Mouse (Mus musculus) forebrain, postnatal 0 days (tissue): Measurements from ENCODE around the gene Map10. TPM values are rescaled to one million over a fixed set of nuclear protein-coding genes. Genes with fewer than 3 reads are reported as not detected.

ENCODE experiments used
- ATAC-seq: fragments of 200-750 bp; cut with Nextera tagmentation; 2 replicates; pipeline ENCODE4 v1.8.0; 2017; ENCODE audit warnings: mild to moderate bottlenecking, moderate library complexity
- DNase-seq: peaks from one replicate; pipeline ENCODE4 v3.0.0-alpha.2; 2015
- H3K27ac ChIP-seq: fragments of 300-500 bp; sonication (generic); 2 replicates; pipeline ENCODE4 v1.5.1; 2014; ENCODE audit warnings: low read depth, mild to moderate bottlenecking, antibody characterized with exemption, low read length, moderate library complexity, mixed read lengths
- H3K27me3 ChIP-seq: fragments of 300-500 bp; sonication (generic); 2 replicates; pipeline ENCODE4 v1.6.1; 2014; ENCODE audit warnings: mild to moderate bottlenecking, low read length, mixed read lengths; ENCODE audit not compliant: insufficient read depth
- H3K36me3 ChIP-seq: fragments of 300-500 bp; sonication (generic); 2 replicates; pipeline ENCODE4 v1.6.1; 2014; ENCODE audit warnings: mild to moderate bottlenecking, moderate library complexity; ENCODE audit not compliant: insufficient read depth
- H3K4me1 ChIP-seq: fragments of 300-500 bp; sonication (generic); 2 replicates; pipeline ENCODE4 v1.6.1; 2014; ENCODE audit warnings: antibody characterized with exemption; ENCODE audit not compliant: insufficient read depth
- H3K4me2 ChIP-seq: fragments of 300-500 bp; sonication (generic); 2 replicates; pipeline ENCODE4 v1.6.1; 2014; ENCODE audit warnings: low read depth, mild to moderate bottlenecking, moderate library complexity
- H3K4me3 ChIP-seq: fragments of 300-500 bp; sonication (generic); 2 replicates; pipeline ENCODE4 v1.5.1; 2014; ENCODE audit warnings: low read depth, low read length, mixed read lengths
- H3K9ac ChIP-seq: fragments of 300-500 bp; sonication (generic); 2 replicates; pipeline ENCODE4 v1.6.1; 2014; ENCODE audit warnings: mild to moderate bottlenecking
- H3K9me3 ChIP-seq: fragments of 300-500 bp; sonication (generic); 2 replicates; pipeline ENCODE4 v1.6.1; 2016; ENCODE audit warnings: low read length
- CTCF ChIP-seq: sonication (generic); IDR thresholded peaks from 2 replicates; pipeline ENCODE4 v1.5.1; 2016; ENCODE audit warnings: antibody characterized with exemption, control low read depth, low read depth
- WGBS: fragments of 180-500 bp; shearing (Covaris S2); extraction: QIAGEN DNeasy Blood & Tissue Kit; methylation state at CpG from one replicate; pipeline ENCODE4 v1.1.7; 2014; 5-methylcytosine and 5-hydroxymethylcytosine counted together
- polyA plus RNA-seq: library from polyadenylated mRNA; unstranded; fragments of >200 nt; fragmentation: Nextera tagmentation; extraction: Ambion mirVana; gene quantifications from 2 replicates; pipeline ENCODE4 v1.2.1, GENCODE M21; 2015
- total RNA-seq: library from RNA; depleted of rRNA; stranded (reverse); fragments of >200 nt; gene quantifications from 2 replicates; pipeline ENCODE4 v1.2.3, GENCODE M21; 2014

The Map10 gene
- total and polyA plus RNA-seq, 2 experiments from 2014 or later = 7.6 to 13.5 TPM

DNA sequence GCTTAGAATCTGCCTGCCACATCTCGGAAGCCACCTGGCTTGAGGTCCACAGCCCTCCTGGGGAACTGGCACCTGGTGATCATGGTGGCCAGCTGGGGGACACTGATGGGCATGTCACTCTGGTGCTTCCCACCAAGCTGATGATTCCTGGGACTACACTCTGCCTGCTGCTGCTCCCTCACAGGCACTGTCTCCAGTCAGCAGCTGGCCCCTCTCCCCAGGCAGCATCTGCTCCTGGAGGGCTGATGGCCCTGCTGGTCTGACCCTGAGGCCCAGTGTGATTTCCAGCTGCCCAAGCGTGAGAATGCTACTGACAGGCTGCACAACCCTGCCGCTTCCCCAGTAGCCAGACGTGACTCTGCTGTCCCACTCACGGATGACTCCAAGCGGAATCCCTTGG is 9.2 kb upstream of the Map10 start:
- Histone ChIP-seq H3K9me3 (no peaks in the 10 kb centered on the region), H3K4me3 (no peak overlapping the region), H3K36me3 (no peaks in the 10 kb centered on the region), H3K27me3 (no peaks in the 10 kb centered on the region), H3K27ac (no peak overlapping the region), H3K9ac (no peak overlapping the region), H3K4me1 (no peaks in the 10 kb centered on the region), H3K4me2 (no peak overlapping the region)
- 90% methylated on average over 6 of the region's 6 CpGs for WGBS
- no peak for TF ChIP-seq CTCF
- ATAC-seq = no peak
- DNase-seq = no peak

DNA sequence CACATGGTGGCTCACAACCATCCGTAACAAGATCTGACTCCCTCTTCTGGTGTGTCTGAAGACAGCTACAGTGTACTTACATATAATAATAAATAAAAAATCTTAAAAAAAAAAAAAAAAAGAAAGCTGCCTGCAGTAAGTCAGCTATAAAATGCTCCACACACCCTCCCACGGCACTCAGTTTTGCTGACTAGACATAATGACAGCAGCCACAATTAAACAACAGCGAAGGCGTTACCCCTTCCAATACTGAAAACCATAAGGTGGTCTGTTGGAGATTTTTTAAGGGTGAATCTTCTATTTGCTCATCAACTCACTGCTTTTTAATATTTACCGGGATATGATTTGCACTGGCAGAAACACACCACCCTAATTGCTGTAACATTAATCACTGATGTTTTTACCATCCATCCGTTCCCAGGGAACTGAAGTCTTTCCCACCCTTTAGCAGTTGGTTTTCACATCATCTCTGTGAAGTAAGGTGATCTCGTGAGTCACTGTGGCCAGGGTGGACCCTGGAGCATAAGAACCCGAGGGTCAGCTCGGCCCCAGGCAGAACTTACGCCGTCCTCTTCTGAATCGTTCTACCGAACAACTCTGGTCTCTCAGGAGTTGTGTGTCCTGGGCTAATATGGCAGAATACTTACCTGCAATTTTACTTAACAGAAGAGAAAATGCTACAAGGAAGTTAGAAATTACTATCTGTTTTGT is 7.5 kb upstream of the Map10 start:
- 91% methylated on average over 12 of the region's 13 CpGs for WGBS
- no peak overlapping the region for H3K9ac ChIP-seq
- TF ChIP-seq CTCF = no peak
- H3K36me3 ChIP-seq = no peaks in the 10 kb centered on the region
- no peak overlapping the region for H3K4me2 ChIP-seq
- no peak for DNase-seq
- ATAC-seq = no peak
- no peaks in the 10 kb centered on the region; the same call in 1 of the 2 replicates for H3K4me1 ChIP-seq
- no peaks in the 10 kb centered on the region for H3K9me3 ChIP-seq
- no peak overlapping the region for H3K27ac ChIP-seq
- H3K27me3 ChIP-seq = no peaks in the 10 kb centered on the region
- H3K4me3 ChIP-seq = no peak overlapping the region

DNA sequence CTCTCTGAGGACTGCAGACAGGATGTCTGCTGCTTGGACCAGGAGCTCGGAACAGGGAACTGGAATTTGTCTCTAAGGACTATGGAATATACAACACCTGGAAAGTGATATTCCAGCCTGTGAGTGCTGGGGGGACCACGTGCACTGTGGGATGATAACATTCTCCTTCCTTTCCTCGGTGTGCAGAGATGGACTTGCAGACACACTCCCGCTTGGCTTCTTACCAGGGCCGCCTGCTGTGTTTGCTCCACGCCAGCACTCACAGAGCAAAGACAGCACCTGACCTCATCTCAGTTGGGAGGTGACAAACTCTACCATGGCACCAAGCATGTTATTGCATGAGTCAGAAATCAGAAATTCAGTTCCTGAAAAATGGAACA is 7.0 kb upstream of the Map10 start:
- 68% methylated on average over 6 of the region's 6 CpGs for whole genome bisulfite sequencing
- H3K9ac ChIP-seq = no peak overlapping the region
- DNase-seq = no peak

DNA sequence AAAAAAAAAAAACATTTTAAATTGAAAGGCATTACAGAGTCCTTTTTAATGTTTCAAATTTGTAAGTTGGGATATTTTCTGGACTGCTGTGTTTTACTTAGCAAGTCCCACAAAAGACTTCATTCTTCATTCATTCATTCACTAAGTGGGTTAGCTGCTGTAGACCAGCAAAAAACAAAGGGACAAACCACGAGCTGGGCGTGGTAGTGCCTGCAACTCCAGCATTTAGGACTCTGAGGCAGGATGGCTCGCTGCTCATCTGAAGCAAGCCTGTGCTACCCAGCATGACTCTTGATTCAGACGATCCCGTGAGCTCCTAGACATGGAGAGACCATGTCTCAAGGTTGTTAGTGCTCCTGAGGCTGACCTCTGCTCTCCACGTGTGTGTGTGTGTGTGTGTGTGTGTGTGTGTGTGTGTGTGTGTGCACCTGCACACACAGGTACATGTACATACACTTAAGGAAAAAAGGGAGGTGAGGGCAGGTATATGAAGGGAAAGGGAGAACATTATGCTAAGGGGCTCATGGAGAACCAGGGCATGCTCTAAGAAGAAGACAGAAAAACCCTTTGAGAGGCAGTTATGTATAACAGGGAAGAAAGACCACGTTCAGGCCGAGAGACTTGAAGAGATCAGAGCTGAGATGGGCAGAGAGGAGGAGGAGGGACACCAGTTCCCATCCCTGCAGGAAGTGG is 4.3 kb upstream of the Map10 start:
- Histone ChIP-seq H3K9me3 (no peaks in the 10 kb centered on the region), H3K27ac (no peak overlapping the region), H3K36me3 (no peaks in the 10 kb centered on the region), H3K4me2 (no peak overlapping the region), H3K4me3 (no peak overlapping the region), H3K4me1 (peaks cover 9% of the 10 kb centered on the region), H3K27me3 (no peaks in the 10 kb centered on the region), H3K9ac (no peak overlapping the region)
- no peak for TF ChIP-seq CTCF
- ATAC-seq (no peak), DNase-seq (no peak)
- 46% methylated on average over 8 of the region's 8 CpGs for whole genome bisulfite sequencing

More for the DNA sequence above, 7.0 kb upstream of the Map10 start:
- Histone ChIP-seq H3K27ac (no peak overlapping the region), H3K36me3 (no peaks in the 10 kb centered on the region), H3K4me2 (no peak overlapping the region), H3K4me3 (no peak overlapping the region), H3K4me1 (no peaks in the 10 kb centered on the region; the same call in 1 of the 2 replicates), H3K27me3 (no peaks in the 10 kb centered on the region), H3K9me3 (no peaks in the 10 kb centered on the region)
- no peak for TF ChIP-seq CTCF
- ATAC-seq = no peak

DNA sequence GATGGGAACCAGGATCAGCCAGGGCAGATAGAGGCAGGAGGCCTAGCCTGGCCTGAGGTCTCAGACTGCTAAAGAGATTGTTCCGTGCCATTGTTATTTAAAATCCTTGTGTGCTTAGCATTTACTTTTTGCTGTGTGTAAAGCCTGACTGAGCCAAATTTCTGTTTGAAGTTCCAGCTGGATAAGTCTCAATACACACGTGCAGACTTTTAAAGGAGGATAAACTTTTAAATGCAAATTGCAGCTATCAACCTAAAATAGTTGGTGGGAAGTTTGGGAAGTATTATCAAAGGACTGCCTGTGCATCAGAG is 3.8 kb upstream of the Map10 start:
- peaks cover 4% of the 10 kb centered on the region; the same call in 1 of the 2 replicates for H3K9me3 ChIP-seq
- no peak overlapping the region for H3K4me2 ChIP-seq
- TF ChIP-seq CTCF = no peak
- H3K27ac ChIP-seq = no peak overlapping the region
- H3K4me1 ChIP-seq = peaks cover 9% of the 10 kb centered on the region
- WGBS = 11% methylated on average over 2 of the region's 2 CpGs
- ATAC-seq = no peak
- no peak overlapping the region for H3K4me3 ChIP-seq
- DNase-seq = no peak
- H3K36me3 ChIP-seq = 0 out of 2 replicates have a peak, but pooled peaks cover 2% of the 10 kb centered on the region
- H3K27me3 ChIP-seq = no peaks in the 10 kb centered on the region
- H3K9ac ChIP-seq = no peak overlapping the region

DNA sequence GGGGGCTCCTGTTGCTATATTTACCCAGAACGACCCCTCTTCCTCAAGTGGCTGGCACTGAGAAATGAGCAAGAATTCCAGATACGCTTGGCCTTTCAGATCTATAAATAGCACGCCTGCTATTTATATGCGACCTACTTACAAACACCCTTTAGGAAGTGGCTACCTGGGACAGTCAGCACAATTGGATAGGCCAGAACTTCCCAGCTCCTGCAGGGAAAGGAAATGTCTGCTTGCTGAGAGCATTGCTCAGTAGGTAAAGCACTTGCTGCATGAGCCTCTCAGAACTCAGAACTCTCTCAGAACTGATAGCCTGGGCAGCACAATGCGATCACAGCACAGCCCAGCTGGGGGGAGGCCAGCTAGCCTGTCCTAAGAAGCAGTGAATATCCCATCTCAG is 3.4 kb upstream of the Map10 start:
- DNase-seq = no peak
- 27% methylated on average over 5 of the region's 5 CpGs for WGBS

DNA sequence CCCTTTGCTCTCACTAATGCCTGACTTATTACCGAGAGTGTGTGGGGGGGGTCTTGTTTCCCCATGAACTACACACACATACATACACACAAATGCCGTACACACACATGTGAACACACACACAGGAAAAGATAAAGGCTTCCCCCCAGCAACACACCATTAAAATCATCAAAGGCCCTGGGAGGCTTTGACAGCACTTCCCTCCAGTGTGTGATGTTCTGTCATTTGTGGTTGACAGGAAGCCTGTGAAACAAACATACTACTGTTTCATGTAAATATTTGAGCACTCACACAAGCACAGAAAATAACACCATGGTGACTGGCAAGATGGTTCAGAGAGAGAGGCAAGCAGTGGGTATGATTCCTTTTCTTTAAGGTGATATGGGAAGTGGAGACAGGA is 2.4 kb upstream of the Map10 start:
- DNase-seq = no peak
- H3K27me3 ChIP-seq = no peaks in the 10 kb centered on the region
- peaks cover 17% of the 10 kb centered on the region for H3K9me3 ChIP-seq
- no peak for ATAC-seq
- no peak overlapping the region for H3K4me3 ChIP-seq
- no peak for TF ChIP-seq CTCF
- no peak overlapping the region for H3K27ac ChIP-seq
- no peak overlapping the region for H3K9ac ChIP-seq
- WGBS = 86% methylated on average over 2 of the region's 2 CpGs
- no peak overlapping the region for H3K4me2 ChIP-seq
- H3K36me3 ChIP-seq = 0 out of 2 replicates have a peak, but pooled peaks cover 3% of the 10 kb centered on the region
- H3K4me1 ChIP-seq = peaks cover 9% of the 10 kb centered on the region

More for the DNA sequence above, 3.4 kb upstream of the Map10 start:
- H3K27me3 ChIP-seq = no peaks in the 10 kb centered on the region
- no peak overlapping the region for H3K9ac ChIP-seq
- H3K4me3 ChIP-seq = no peak overlapping the region
- peaks cover 9% of the 10 kb centered on the region for H3K4me1 ChIP-seq
- no peak overlapping the region for H3K27ac ChIP-seq
- ATAC-seq = no peak
- TF ChIP-seq CTCF = no peak
- H3K4me2 ChIP-seq = no peak overlapping the region
- peaks cover 7% of the 10 kb centered on the region; the same call in 1 of the 2 replicates for H3K9me3 ChIP-seq
- H3K36me3 ChIP-seq = 0 out of 2 replicates have a peak, but pooled peaks cover 3% of the 10 kb centered on the region
